Mouse (Mus musculus): ENCODE results near the gene Cdc42se2.

DNA sequence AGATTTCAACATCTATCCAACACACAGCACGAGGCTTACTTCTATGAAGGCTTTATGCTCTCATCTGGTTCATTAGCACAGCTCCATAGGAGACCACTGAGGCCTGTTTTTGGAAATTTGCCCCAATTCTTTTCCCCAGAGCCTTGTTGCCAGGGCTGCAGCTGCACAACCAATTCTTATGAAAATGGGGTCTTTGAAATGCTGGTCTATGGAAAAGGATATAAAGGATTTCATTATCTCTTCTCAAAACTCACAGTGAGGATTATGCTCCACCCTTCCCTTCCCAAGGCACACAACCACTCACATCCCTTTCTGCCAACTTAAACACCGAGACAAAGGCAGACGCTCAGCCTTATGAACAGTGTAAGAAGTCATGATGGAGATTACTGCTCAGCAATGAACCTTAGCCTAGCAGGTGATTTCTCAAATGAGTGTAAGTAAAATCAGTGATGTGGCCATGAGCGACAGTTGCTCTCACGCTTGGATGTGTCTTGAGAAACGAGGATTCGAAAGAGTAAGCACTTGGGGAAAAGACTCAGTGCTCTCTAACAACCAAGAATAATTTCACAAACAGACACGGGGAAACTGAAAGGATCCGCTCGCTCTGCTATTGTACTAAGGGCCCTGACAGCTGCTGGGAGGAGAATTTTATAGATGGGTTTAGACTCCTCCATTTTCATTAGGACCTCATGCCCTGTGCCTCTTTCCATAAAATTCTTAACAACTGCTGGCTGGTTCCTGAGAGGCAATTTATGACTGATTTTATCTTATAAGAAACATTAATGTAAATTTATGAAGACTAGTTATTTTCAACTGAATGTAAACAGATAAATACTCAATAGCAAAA, 33.0 kb downstream of the Cdc42se2 start:
- TF ChIP-seq CTCF (IDR thresholded peaks at IDR 0.05; ENCODE audit: borderline replicate concordance, insufficient read depth, low read length) = no peak
- no peak for TF ChIP-seq POLR2A (IDR thresholded peaks at IDR 0.05; ENCODE audit: low read depth, low read length)

All from embryonic fibroblast, embryonic 13.5 days (primary cell).